Mouse (Mus musculus) heart, postnatal 4 days (tissue): ENCODE results near the gene Aloxe3. TPM values are rescaled to one million over a fixed set of nuclear protein-coding genes. Genes with fewer than 3 reads are reported as not detected.

Source experiments
- DNase-seq: peaks from one replicate; pipeline ENCODE4 v3.0.0; 2021
- total RNA-seq, 2 experiments: library from RNA; stranded (reverse); gene quantifications; 2 replicates each; pipeline ENCODE4 v1.2.3; 2021

The Aloxe3 gene
- total RNA-seq, 2 experiments from 2014 or later = 0.45 TPM; not detected in 1

GRCm38 (mm10) chr11:69125041-69125851 lies 450 bp upstream of the Aloxe3 start:
- DNase-seq = peak; percentile 84

DNA sequence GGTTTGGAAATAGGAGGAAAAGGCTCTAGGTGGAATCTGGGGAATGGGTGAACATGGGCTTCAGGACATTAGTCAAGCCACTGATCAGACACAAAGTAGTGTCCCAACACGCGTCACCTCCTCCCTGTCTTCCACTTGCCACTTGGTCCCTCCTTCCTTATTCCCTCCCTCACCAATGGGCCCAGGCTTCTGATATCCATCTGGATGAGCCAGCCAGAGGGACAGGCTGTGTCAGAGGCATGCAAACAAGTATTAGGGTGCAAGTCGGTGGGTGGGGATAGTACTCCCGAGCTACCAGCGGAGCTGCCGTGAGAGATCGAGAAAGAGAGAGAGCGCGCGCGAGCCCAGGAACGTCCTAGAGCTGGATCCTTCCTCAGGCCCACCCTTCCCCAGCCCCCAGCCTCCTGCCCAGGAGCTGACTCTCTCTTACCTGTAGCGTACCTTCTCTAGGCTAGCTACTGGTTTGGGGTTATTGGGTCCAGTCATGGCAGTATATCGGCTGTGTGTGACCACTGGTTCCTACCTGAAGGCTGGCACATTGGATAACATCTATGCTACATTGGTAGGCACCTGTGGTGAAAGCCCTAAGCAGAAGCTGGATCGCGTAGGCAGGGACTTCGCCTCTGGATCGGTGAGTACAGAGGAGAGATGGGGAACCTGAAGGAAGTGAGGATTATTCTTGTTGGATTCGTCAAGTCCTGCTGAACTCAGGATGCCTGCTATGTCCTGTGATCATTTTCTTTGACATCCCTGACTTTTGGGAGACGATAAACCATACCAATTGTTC lies 416 bp downstream of the Aloxe3 start:
- DNase-seq = no peak

- DNase-seq = no peak
Observed at GRCm38 (mm10) chr11:69126706-69127095, 1.0 kb downstream of the Aloxe3 start.

DNA sequence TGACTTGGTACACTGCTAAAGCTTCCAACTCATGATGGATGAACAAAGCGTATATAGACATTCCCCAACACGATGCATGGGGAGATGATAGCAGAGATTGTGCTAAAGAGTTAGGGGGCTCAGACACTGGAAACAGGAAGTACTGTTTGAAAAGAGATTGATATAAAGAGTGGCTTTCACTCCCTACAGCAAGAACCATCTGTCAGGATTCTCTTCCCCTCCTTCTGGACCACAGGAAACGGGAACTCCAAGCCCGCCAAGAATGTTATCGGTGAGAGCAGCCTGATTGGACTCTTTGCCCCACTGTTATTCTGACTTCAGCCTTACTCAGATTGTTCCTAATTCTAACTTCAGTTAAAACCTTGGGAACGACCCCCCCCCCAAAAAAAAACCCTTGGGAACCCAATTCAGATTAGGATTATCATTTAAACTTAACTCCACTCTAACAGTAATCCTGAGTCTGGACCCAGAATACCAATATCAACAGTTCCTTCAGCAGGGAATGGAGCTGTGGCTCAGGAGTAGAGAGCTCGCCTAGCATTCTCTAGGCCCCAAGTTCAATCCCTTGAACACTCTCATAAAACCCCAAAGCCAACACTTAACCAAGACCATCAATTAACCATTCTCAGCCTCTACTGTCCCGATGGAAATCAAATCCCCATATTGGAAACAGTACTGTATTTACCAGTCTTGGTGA lies 2.9 kb downstream of the Aloxe3 start:
- no peak for DNase-seq

DNA sequence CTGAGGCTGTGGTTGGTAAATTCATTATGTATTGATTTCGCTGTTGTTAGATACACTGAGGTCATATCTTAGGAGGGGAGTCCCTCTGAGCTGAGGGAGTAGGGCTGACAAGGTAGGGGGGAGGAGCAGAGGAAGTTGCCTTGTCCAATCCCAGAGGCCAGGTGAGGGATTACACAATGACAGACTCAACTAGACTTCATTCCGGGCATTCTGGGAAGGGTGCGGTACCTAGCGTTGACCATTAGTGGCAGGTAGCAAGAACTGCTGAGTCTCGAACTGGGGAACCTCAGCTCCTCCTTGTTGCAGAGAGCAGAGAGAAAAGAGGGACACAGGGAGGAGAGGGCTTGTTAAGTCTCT lies 7.8 kb downstream of the Aloxe3 start:
- no peak for DNase-seq

DNA sequence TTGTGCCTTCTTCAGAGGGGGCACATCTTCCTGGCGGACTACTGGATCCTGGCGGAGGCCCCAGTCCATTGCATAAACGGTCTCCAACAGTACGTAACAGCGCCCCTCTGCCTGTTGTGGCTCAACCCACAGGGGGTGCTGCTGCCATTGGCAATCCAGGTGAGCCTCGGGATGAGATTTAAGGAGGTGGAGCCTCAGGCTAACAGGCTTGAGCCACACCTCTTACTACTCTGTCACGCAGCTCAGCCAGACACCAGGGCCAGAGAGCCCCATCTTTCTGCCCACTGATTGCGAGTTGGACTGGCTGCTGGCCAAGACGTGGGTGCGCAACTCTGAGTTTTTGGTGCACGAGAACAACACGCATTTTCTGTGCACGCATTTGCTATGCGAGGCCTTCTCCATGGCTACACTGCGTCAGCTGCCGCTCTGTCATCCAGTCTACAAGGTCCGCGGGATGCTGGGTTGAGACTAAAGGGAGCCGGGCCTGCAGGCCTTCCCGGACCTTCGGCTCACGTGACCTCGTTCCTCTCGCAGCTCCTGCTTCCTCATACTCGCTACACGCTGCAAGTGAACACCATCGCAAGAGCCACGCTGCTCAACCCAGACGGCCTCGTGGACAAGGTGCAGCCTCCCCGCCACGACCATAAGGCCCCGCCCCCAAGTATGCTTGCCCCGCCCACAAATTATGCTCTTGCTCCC lies 8.4 kb downstream of the Aloxe3 start:
- DNase-seq = peak; percentile 46

DNA sequence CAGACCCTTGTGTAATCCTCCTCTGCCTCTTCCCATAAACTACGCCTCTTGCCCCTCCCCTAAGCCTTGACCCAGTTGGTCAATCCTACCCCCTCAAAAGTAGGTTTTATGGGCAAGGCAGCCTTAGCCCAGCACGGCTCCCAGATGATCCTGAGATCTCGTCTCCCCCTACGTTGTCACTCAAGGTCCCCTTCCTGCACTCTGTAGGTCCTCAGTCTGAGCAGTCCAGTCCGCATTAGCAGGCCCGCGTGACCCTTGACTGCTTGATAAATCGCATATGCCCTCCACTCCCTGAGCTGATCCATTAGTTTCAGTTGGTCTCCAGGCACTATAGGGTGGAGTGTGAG lies 8.9 kb downstream of the Aloxe3 start:
- DNase-seq = no peak

GRCm38 (mm10) chr11:69135361-69135760 lies 9.7 kb downstream of the Aloxe3 start:
- no peak for DNase-seq

GRCm38 (mm10) chr11:69147546-69147945 lies 21.9 kb downstream of the Aloxe3 start:
- DNase-seq = no peak

DNA sequence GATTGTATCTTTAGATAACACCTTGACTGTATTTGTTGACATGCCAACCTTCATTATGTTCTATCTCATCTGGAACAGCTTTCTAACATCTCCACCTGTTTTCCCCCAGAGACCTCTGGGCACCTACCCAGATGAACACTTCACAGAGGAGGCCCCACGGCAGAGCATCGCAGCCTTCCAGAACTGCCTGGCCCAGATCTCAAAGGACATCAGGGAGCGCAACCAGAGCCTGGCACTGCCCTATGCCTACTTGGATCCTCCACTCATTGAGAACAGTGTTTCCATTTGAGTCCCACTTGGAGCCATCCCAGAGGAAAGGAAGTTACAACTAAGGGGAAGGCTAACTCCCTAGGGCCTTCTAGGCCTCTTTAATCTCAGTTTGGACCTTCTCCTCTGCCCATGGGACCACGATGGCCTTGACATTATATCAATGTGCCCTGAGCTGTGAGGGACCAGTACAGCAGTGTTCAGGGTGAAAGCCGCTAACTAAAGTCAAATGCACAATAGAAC lies 22.8 kb downstream of the Aloxe3 start:
- DNase-seq = no peak

DNA sequence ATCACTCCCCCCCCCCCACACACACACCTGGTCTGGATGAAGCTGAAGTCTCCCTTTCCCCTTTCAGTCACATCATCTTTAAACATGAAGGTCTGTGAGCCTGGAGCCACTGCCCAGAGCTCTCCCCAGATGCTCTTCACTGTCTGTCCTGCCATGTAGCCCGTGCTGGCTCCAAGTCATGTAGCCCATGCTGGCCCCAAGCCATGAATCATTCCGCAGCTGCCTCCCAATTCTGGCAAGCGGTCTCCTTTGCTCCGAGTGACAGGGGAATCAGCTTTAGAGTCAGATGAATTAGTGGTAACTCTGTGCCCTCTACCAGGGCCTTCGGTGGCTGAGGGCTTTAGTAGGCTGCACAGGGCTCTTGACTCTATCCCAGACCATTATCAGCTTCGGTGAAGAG lies 24.0 kb downstream of the Aloxe3 start:
- peak; percentile 29 for DNase-seq

DNA sequence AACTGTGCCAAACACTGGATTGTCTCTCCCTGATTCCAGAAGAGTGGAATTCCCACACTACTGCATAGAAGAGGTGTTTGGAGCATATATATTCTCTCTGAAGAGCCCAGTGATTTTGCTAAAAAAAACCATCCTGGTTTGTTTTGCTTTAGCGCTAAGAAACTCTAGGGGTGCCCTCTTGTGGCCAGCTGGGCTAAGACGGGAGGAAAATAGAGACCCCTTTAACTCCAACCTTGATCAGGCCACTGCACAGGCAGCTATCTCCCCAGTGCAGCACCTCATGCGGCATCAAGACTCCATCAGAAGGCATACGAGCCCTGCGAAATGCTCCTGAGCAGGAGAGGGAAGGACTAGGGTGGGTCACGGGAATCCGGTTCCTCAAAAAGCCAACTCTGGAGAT lies 24.7 kb downstream of the Aloxe3 start:
- DNase-seq = peak; percentile 82

GRCm38 (mm10) chr11:69151004-69151403 lies 25.3 kb downstream of the Aloxe3 start:
- DNase-seq = no peak

DNA sequence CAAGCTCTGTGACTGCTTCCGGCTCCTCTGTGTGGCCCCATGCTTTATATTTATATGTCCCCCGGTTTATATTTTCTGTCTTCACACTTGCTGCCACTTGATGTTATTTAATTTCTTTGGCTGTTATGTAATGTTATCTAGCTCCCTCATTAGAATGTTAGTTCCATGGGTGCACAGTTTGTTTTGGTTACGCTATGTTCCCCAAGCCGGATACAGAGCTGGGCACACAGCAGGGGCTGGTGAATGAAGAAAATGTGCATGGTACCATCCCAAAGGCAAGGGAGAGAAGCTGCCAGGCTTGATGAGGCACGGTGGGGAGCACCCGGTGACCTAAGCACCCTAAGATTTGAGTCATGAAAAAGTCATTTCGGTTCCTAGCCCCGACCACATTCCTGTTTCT lies 28.1 kb downstream of the Aloxe3 start:
- DNase-seq = no peak

DNA sequence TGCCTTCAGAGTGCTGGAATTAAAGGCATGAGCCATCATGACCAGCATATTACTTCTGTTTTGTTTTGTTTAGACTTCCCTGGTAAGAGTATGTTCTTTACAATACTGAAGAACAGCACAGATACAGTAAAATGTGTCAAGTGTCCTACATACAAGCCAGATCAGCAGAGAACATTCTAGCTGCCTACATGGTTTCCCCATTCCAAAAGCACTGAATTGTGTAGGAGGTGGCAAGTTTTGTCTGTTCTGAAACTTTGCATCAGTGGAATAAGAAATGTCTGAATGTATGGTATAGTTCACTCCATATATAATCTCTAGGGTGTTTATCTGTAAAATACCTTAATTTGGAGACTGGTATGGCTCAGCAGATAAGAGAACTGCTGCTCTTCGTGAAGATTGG lies 29.7 kb downstream of the Aloxe3 start:
- DNase-seq = no peak

DNA sequence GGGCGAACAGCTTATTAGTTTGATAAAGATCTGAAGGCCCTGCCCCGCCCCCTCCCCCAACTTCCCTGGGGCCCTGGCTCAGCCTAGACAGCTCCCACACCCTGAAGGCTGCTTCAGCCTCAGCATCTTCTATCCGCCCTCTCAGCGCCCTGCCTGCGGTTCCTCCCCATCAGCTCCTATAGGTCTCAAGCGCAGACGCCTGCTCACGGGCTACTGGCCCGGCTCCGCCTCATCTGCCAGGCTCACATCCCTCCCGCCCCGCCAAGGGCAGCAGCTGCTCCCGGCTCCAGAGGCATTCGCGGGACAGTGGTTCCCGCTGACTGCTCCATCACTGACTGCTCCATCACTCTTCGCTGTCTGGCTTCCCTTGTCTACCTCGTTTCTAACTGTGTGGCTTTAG lies 31.1 kb downstream of the Aloxe3 start, which contains the start of gene Alox12b:
Alox12b (plus strand) TSS at position 190 of the 400 bp plus-strand sequence.
- DNase-seq = no peak

DNA sequence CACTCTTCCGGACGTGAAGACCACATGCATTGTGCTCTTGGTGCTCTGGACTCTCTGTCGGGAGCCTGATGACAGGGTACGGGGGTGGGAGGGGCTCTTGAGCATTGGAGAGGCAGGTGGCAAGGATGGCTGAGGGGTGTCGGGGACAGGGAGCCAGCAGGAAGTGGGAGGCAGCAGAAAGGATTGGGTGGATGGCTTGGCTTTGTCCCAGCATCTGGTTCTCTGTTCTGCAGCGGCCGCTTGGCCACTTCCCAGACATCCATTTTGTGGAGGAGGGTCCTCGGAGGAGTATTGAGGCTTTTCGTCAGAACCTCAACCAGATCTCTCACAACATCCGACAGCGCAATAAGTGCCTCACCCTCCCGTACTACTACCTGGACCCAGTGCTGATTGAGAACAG lies 43.6 kb downstream of the Aloxe3 start:
- DNase-seq = peak; percentile 26

DNA sequence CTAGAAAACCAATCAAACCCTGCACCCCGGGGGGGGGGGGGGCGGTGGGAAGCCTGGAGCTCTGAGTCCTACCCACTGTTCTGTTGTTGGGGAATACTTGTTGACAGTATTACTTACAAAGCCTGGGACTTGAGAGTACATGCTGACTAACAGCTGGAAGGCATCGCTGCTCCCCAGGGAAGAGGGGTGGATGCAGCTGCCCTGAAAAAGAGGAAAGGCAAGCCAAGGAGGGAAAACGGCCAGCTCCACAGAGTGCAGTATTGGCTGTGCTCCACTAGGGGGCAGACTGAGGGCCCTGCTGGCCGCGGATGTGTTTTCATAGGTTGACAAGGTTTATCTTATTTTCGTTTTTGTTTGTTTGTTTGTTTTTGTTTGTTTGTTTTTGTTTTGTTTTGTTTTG lies 45.9 kb downstream of the Aloxe3 start:
- peak; percentile 87 for DNase-seq

DNA sequence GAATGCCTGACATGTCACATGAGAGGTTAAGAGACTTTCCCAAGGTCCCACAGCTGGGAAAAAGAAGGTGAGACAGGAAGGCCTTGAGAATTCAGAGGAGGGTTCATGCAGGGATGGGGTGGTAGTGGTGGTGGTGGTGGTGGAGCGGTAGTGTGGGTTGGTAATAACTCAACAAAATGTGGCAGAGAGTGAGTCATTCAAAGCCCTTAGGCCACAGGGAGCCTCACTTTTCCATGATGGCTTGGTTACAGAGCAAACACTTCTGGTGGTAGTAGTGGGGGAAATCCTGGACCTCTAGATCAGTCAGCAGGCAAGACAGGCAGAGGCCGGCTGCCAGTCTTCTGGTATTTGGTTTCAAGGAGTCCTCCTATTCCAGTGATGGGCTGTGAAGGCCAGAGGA lies 46.9 kb downstream of the Aloxe3 start:
- DNase-seq = no peak

DNA sequence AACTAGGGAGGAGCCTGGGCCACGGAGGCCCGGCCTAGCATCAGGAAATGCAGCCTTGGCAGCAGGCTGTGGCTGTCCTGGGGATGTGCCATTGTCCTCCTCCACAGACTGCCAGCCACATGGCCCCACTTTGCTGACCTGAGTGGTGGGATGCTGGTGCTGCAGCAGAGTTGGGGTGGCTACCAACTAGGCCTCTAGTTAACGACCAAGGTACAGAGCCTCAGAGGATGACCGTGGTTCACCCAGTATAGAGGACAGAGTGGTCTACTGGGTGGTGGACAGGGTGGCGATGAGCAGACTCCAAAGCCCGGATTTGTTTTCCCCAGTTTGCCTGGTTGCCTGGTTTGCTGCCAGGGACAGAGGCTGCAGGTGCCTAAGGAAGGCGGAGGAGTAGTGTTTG lies 49.0 kb downstream of the Aloxe3 start:
- no peak for DNase-seq

DNA sequence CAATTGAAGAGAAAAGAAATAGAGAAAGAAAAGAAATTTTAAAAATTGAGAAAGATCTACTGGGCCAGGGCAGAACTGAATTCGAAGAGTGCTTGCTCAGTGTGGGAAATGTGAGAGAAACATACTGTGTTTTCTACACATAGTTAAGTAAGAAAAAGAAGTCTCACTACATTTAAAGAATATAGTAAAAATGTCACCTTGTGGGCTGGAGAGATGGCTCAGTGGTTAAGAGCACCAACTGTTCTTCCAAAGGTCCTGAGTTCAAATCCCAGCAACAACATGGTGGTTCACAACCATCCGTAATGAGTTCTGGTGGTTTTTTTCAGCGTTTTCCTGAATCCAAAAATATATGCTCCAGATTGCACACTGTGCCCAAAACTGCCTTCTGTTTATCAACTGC lies 52.8 kb downstream of the Aloxe3 start:
- no peak for DNase-seq

DNA sequence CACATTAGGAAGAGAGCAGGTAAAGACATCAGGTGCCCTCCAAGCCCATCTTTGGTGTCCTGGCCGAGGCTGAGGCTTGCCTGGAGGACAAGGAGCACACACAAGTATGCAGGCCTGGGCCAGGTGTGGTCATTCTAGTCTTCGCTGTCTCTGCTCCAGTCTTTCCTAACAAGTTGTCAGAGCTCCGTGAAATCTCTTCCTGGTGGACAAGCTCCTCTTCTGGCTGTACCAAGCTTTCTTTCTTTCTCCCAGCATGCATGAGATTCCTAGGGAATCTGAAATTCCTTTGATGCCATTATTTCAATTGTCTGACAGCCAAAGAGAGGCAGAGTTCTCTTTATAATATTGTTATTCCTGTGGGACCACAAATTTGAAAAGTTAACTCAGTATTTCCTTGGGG lies 53.8 kb downstream of the Aloxe3 start:
- DNase-seq = no peak

- no peak for DNase-seq
Observed at GRCm38 (mm10) chr11:69180120-69180519, 54.4 kb downstream of the Aloxe3 start.
